Mouse (Mus musculus) E14TG2a.4 (cell line): Measurements from ENCODE around the gene Folr2.

Experiments used
- CTCF ChIP-seq: conservative IDR thresholded peaks from 2 replicates; pipeline ENCODE4 v1.5.1; 2014; ENCODE audit warnings: low read length
- NANOG ChIP-seq: IDR thresholded peaks from 2 replicates; pipeline ENCODE4 v1.6.1; 2014; ENCODE audit warnings: borderline replicate concordance, low read length, mixed read lengths
- POU5F1 ChIP-seq: IDR thresholded peaks from 2 replicates; pipeline ENCODE4 v1.6.1; 2014; ENCODE audit warnings: low read length, borderline replicate concordance

GRCm38 (mm10) chr7:101862291-101862690 is 5.3 kb upstream of the Folr2 start:
- TF ChIP-seq POU5F1 (no peak), CTCF (peak; percentile 34), NANOG (no peak)
